Mouse (Mus musculus): ENCODE measurements around the gene Gm3476. TPM values are rescaled to one million over a fixed set of nuclear protein-coding genes. Genes with fewer than 3 reads are reported as not detected.

Gene Gm3476
- not detected in 2 replicates for polyA plus RNA-seq (2012; rRNA removed; ENCODE audit: low replicate concordance)

GRCm38 (mm10) chr14:6125707-6126106, at the start of gene Gm3476:
Gene Gm3476 (minus strand): TSS chr14:6125807.

DNA sequence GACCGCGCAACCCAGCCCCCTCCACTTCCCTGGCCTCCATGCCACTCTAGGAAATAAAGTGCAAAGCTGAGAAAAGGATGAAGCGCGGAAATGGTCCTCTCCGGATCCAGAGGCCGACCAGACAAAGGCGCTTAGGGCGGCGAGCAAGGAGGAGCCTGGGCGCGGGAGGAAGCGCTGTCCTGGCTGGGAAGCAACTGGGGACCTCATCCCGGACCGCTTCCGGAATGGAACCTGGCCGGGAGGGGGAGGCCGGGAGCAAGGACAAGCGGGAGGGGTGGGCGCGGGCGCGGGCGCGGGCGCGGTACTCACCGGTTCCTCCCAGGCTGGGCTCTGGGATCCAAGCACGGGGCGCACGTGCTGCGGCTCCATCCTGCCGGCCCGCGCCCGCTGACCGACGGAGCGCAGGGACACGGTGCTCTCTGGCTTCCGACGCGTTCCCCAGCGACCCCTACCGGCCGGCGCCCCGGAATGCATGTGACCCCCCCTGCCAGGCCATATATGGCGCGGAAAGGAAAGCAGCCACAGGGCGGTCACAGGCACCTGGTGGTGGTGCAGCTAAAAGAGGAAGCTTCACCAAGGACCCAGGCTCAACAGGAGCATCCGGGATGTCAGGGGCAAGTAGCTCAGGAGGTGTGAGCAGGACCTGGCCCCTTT, 17.2 kb downstream of the Gm3476 start, which contains the start of gene Gm3468:
Gene Gm3468, minus strand, starts transcription at position 394 of the 654 bp plus-strand sequence.

GRCm38 (mm10) chr14:6093842-6094241, 31.8 kb downstream of the Gm3476 start, which contains the start of gene Gm8206:
Gene Gm8206 (minus strand): TSS chr14:6093942.

DNA sequence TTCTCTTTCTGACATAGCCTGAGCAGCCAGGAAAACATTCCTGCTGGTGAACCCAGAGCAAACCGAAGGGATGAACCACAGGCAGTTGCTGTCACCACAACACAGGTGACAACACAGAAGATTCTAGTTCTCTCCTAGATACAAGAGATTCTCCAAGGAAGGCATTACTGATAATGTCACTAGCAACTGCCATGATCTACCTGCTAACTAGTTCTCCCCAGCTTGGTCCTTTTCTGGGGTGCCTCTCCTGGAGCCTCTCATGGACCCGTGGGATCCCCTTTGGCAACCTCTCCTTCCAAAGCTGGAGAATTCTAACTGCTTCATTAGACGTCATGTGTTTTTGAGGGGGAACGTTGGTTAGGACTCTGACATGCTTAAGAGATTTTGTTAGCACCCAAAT, 67.4 kb downstream of the Gm3476 start, which contains the start of gene Gm6337:
Gene Gm6337, minus strand, starts transcription at position 101 of the 400 bp plus-strand sequence.

Other genes starting within 250 kb of the Gm3476 start
- gene Gm8237, start 245.4 kb downstream of the Gm3476 start, polyA plus RNA-seq (2012; rRNA removed; ENCODE audit: low replicate concordance) = 0.13 and 0.17 TPM in 2 replicates
- gene Gm3248, start 164.1 kb downstream of the Gm3476 start, polyA plus RNA-seq (2012; rRNA removed; ENCODE audit: low replicate concordance) = 0.28 and 0.52 TPM in 2 replicates
- not detected in 2 replicates for gene Gm3453, start 146.7 kb downstream of the Gm3476 start, polyA plus RNA-seq (2012; rRNA removed; ENCODE audit: low replicate concordance)
- not detected in 2 replicates for gene Gm6337, start 67.5 kb downstream of the Gm3476 start, polyA plus RNA-seq (2012; rRNA removed; ENCODE audit: low replicate concordance)
- gene Gm8206, start 31.9 kb downstream of the Gm3476 start, polyA plus RNA-seq (2012; rRNA removed; ENCODE audit: low replicate concordance) = 0.21 and 0.57 TPM in 2 replicates
- gene Gm3468, start 17.1 kb downstream of the Gm3476 start, polyA plus RNA-seq (2012; rRNA removed; ENCODE audit: low replicate concordance) = 0.54 and 0.93 TPM in 2 replicates
- gene Gm21560, start 93.5 kb upstream of the Gm3476 start, polyA plus RNA-seq (2012; rRNA removed; ENCODE audit: low replicate concordance) = not detected in 2 replicates
- 3.5 TPM in 1 of 2 replicates, not detected in the other for gene Gm3411, start 161.4 kb upstream of the Gm3476 start, polyA plus RNA-seq (2012; rRNA removed; ENCODE audit: low replicate concordance)
- gene Gm21103, start 179.0 kb upstream of the Gm3476 start, polyA plus RNA-seq (2012; rRNA removed; ENCODE audit: low replicate concordance) = not detected in 2 replicates
- gene Gm3618, start 217.9 kb upstream of the Gm3476 start, polyA plus RNA-seq (2012; rRNA removed; ENCODE audit: low replicate concordance) = not detected in 2 replicates